Mouse (Mus musculus) embryonic facial prominence, embryonic 13.5 days (tissue): Measurements from ENCODE around the gene Pbx1. TPM values are rescaled to one million over a fixed set of nuclear protein-coding genes. Genes with fewer than 3 reads are reported as not detected.

ENCODE experiments used
- ATAC-seq: fragments of 200-750 bp; cut with Nextera tagmentation; 2 replicates; pipeline ENCODE4 v1.8.0; 2017; ENCODE audit warnings: low read depth; ENCODE audit not compliant: insufficient number of reproducible peaks, insufficient read depth, low FRiP score, low TSS enrichment
- H3K27ac ChIP-seq: fragments of 300-500 bp; sonication (generic); 2 replicates; pipeline ENCODE4 v1.5.1; 2015; ENCODE audit warnings: moderate library complexity, mild to moderate bottlenecking, inconsistent platforms
- H3K27me3 ChIP-seq: fragments of 300-500 bp; sonication (generic); 2 replicates; pipeline ENCODE4 v1.6.1; 2015; ENCODE audit warnings: mild to moderate bottlenecking, inconsistent platforms
- H3K36me3 ChIP-seq: fragments of 300-500 bp; sonication (generic); 2 replicates; pipeline ENCODE4 v1.6.1; 2015; ENCODE audit warnings: mild to moderate bottlenecking, inconsistent platforms
- H3K4me1 ChIP-seq: fragments of 300-500 bp; sonication (generic); 2 replicates; pipeline ENCODE4 v1.6.1; 2015; ENCODE audit warnings: inconsistent platforms
- H3K4me2 ChIP-seq: fragments of 300-500 bp; sonication (generic); 2 replicates; pipeline ENCODE4 v1.6.1; 2015; ENCODE audit warnings: moderate library complexity, mild to moderate bottlenecking, inconsistent platforms
- H3K4me3 ChIP-seq: fragments of 300-500 bp; sonication (generic); 2 replicates; pipeline ENCODE4 v1.5.1; 2015; ENCODE audit warnings: mild to moderate bottlenecking, inconsistent platforms
- H3K9ac ChIP-seq: fragments of 300-500 bp; sonication (generic); 2 replicates; pipeline ENCODE4 v1.6.1; 2015; ENCODE audit warnings: mild to moderate bottlenecking, inconsistent platforms
- H3K9me3 ChIP-seq: fragments of 300-500 bp; sonication (generic); 2 replicates; pipeline ENCODE4 v1.6.1; 2016; ENCODE audit warnings: inconsistent platforms
- WGBS: fragments of 180-500 bp; shearing (Covaris S2); methylation state at CpG from one replicate; pipeline ENCODE4 v1.1.7; 2015; ENCODE audit warnings: mixed read lengths; 5-methylcytosine and 5-hydroxymethylcytosine counted together
- polyA plus RNA-seq: library from polyadenylated mRNA; unstranded; fragments of >200 nt; fragmentation: Nextera tagmentation; extraction: Ambion mirVana; gene quantifications from 2 replicates; pipeline ENCODE4 v1.2.1, GENCODE M21; 2015

Pbx1 gene
- polyA plus RNA-seq, 1 experiment from 2014 or later, result 47.7 TPM

DNA sequence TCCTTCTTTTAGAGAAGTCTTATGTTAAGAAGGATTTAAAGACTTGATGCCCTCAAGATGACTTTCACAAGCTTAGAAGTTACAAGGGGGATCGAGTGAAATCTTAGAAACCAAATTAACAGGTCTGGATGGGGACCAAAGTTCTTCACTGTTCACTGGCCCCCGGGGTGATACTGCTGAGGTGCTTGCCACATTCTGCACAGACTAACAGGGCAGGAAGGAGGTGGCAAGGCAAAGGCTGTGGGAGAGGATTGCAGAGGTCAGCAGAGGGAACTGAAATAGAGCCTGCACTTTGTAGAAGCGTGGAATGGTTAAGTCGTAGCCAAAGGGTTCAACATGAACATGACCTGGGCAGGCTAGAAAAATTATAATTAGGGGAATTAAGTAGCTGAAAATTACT, 256.5 kb downstream of the Pbx1 start:
- Histone ChIP-seq H3K9ac (no peak overlapping the region), H3K4me1 (no peaks in the 10 kb centered on the region), H3K4me3 (no peak overlapping the region), H3K27ac (no peak overlapping the region), H3K9me3 (no peaks in the 10 kb centered on the region), H3K36me3 (peaks cover 29% of the 10 kb centered on the region), H3K27me3 (no peaks in the 10 kb centered on the region), H3K4me2 (no peak overlapping the region)
- 80% methylated on average over 4 of the region's 4 CpGs for WGBS
- no peak for ATAC-seq

DNA sequence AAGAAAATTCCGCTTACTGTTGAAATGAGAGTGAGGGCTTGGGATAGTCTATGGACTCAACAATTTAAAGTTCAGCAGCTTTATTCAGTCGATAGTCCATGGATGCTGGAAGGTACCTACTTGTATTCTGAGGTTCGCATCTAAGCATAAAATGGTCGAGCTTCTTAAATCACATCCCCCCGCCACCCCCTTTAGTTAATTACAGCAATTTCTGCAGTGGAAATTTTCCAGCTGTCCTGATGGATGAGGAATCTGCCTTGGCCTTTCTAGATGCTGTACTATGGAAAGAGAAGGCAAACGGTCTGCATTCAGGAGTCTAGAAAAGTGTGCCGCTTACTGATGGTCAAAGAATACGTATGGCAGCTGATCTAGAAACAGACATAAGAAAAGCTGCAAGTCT, 262.3 kb downstream of the Pbx1 start:
- Histone ChIP-seq H3K4me3 (no peak overlapping the region), H3K27me3 (no peaks in the 10 kb centered on the region), H3K4me2 (no peak overlapping the region), H3K9ac (no peak overlapping the region), H3K9me3 (no peaks in the 10 kb centered on the region), H3K4me1 (peaks cover 13% of the 10 kb centered on the region), H3K27ac (no peak overlapping the region), H3K36me3 (peaks cover 7% of the 10 kb centered on the region; the same call in 1 of the 2 replicates)
- ATAC-seq, result no peak
- WGBS, result 73% methylated on average over 8 of the region's 8 CpGs

DNA sequence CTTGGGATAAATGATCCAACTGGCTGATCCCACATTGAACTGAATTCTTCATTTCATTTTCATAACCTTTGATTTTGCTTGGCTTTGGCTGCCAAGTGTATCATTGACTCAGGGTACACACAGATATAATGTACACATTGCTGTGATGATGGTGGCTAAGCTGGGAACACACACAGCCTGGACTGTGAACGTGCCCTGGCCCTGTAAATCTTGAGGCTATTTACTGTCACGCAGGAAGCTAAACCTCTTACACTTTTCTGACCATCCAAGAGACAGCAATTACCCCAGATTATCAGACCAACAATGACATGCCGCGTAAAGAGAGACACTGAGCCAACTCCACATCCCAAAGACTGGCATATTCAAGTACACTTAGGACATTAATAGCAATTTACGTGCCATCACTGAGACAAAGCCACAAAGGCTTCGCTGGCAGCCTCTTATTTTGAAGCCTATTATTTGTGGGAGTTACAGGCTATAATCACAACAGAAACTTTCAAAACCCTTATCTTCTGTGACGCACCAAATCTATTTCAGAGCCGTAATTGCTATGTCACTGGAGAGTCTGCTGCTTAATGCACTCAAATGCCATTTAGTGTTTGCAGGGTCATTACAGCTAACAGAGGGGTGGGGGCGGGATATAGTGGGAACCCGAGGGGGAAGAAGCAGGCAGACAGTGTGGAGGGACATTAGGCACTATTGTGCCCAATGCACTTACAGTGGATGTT, 262.9 kb downstream of the Pbx1 start:
- H3K27me3 ChIP-seq, result no peaks in the 10 kb centered on the region
- WGBS, result 69% methylated on average over 10 of the region's 10 CpGs
- no peaks in the 10 kb centered on the region for H3K9me3 ChIP-seq
- peaks cover 7% of the 10 kb centered on the region; the same call in 1 of the 2 replicates for H3K36me3 ChIP-seq
- no peak for ATAC-seq
- no peak overlapping the region for H3K4me3 ChIP-seq
- H3K4me1 ChIP-seq, result peaks cover 18% of the 10 kb centered on the region
- H3K9ac ChIP-seq, result no peak overlapping the region
- H3K27ac ChIP-seq, result no peak overlapping the region
- H3K4me2 ChIP-seq, result no peak overlapping the region

DNA sequence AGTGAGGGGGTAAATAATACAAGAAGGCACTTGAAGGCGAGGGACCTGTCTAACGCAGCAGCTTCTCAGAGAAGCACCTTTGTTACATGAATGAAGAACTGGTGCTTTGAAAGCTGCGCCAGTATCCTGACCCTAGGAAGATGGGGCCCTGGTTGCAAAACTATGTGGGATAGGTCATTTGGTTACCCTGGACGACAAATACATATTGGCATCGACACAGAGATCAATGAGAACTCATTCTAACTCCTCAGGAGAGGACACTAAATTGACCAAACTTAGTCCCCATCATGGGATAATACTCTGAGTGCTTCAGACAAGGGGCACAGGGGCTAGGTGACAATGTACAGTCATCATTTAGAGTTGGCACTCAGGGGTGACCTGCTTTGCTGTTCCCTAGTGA, 264.3 kb downstream of the Pbx1 start:
- WGBS, result 90% methylated on average over 5 of the region's 5 CpGs
- H3K27ac ChIP-seq, result no peak overlapping the region
- no peaks in the 10 kb centered on the region for H3K27me3 ChIP-seq
- peaks cover 23% of the 10 kb centered on the region for H3K4me1 ChIP-seq
- H3K36me3 ChIP-seq, result no peaks in the 10 kb centered on the region
- H3K4me3 ChIP-seq, result no peak overlapping the region
- ATAC-seq, result no peak
- H3K4me2 ChIP-seq, result no peak overlapping the region
- no peaks in the 10 kb centered on the region for H3K9me3 ChIP-seq
- H3K9ac ChIP-seq, result no peak overlapping the region

DNA sequence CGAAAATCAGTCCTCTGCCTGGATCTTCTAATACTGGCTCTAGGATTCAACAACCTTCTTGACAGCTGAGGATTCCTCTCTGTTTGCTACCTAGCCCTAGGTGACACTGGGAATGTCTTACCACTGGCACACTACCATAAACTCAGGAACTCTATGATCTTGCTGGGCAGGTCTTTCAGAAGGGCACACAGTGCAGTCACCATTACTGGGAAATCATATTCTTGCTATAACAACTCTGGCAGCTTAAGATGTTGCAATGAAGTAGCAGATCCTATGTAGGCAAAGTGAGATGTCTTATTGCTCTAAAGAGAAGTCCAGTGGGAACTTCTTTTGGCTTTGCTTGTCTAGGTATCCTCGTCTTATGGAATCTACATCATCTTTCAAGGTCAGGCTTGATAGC, 265.2 kb downstream of the Pbx1 start:
- no peak overlapping the region for H3K4me2 ChIP-seq
- WGBS, result 91% methylated on average over 2 of the region's 2 CpGs
- H3K4me1 ChIP-seq, result peaks cover 23% of the 10 kb centered on the region
- no peaks in the 10 kb centered on the region for H3K9me3 ChIP-seq
- no peak overlapping the region for H3K9ac ChIP-seq
- H3K36me3 ChIP-seq, result no peaks in the 10 kb centered on the region
- H3K4me3 ChIP-seq, result no peak overlapping the region
- no peak for ATAC-seq
- no peak overlapping the region for H3K27ac ChIP-seq
- H3K27me3 ChIP-seq, result no peaks in the 10 kb centered on the region

DNA sequence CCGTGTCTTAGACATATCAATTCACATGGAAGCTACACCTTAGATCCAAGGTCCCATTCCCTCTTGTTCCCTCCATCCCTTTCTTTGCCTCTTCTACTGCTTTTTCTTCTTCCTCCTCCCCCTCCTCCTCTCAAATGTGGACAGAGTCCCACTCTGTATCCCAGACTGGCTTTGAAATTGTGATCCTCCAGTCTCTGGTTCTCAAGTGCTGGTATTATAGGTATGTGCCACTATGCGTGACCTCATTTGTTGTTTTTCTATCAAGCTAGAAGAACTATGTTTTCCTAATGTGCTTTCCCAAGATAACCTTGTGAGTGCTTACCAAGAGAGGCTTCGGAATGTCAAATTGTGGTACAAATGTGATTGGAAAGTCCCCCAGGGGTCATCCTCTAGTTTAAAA, 267.1 kb downstream of the Pbx1 start:
- WGBS, result 59% methylated on average over 3 of the region's 3 CpGs
- no peaks in the 10 kb centered on the region for H3K9me3 ChIP-seq
- no peak overlapping the region for H3K4me2 ChIP-seq
- ATAC-seq, result no peak
- peaks cover 4% of the 10 kb centered on the region; the same call in 1 of the 2 replicates for H3K36me3 ChIP-seq
- H3K9ac ChIP-seq, result no peak overlapping the region
- no peaks in the 10 kb centered on the region for H3K27me3 ChIP-seq
- H3K4me3 ChIP-seq, result no peak overlapping the region
- peaks cover 22% of the 10 kb centered on the region for H3K4me1 ChIP-seq
- H3K27ac ChIP-seq, result no peak overlapping the region

DNA sequence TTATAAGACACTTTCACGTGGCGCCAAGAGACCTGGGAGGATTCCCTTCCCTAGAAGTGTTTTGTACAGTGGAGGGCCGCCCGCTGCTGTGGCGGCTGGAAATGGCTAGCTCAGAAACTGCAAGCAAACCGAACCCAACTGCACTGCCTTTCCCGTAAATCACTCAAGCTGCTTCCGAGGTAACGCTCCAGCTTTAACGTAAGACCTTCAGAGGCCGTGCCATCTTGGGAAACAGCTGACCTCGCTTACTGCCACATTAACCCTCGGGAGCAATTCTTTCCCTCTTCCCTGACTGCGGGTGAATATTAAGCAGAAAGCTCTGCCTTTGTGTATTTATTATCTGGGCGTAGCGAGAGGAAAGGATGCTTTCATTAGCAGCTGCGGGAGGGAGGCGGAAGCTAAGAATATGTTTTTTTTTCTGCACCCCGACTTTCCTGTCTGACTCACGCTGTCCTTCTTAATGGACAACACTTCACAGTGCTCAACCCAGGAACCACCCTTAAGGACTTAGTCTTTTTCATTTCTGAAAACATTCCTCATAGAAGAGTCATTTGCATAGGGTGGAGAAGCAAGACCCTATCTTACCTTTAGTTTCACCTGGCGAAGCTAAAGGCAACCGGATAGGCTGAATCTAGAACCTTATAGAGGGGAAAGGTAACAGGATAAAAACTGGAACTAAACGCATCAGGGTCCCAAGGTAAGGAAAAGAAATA, 268.4 kb downstream of the Pbx1 start:
- no peak for ATAC-seq
- 0 out of 2 replicates have a peak overlapping the region, but pooled peaks have one; percentile 2 for H3K4me2 ChIP-seq
- H3K36me3 ChIP-seq, result peaks cover 9% of the 10 kb centered on the region
- H3K27ac ChIP-seq, result no peak overlapping the region
- H3K27me3 ChIP-seq, result no peaks in the 10 kb centered on the region
- no peak overlapping the region for H3K9ac ChIP-seq
- H3K4me1 ChIP-seq, result peaks cover 20% of the 10 kb centered on the region
- no peak overlapping the region for H3K4me3 ChIP-seq
- WGBS, result 70% methylated on average over 23 of the region's 23 CpGs
- no peaks in the 10 kb centered on the region for H3K9me3 ChIP-seq

DNA sequence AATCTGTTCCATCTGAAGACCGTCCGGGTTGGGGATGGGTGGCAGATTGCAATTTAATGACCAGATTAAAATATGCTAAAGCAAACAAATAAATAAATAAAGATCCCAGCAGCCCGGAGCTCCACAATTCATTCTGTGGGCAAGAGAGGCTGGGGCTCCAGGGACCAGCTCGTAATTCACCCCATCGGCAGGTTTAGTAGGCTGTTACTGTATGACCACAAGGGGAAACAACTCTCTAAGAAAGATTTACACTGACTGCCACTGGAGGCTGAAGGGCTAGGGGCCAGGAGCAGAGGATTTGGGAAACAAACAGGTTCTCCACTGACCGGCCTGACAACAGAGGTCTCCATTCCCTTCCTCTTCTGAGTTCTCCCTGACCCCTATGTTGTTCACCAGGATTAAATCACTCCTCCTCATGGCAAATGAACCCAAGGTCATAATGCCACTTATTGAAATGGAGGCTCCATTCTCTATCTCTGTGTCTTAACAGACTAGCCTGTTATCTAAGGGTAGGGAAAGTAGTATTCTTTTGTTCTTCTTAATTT, 292.9 kb downstream of the Pbx1 start:
- ATAC-seq, result no peak
- H3K4me3 ChIP-seq, result no peak overlapping the region
- WGBS, result 85% methylated on average over 6 of the region's 6 CpGs
- no peaks in the 10 kb centered on the region for H3K9me3 ChIP-seq
- no peaks in the 10 kb centered on the region for H3K27me3 ChIP-seq
- H3K9ac ChIP-seq, result no peak overlapping the region
- H3K27ac ChIP-seq, result no peak overlapping the region
- H3K4me1 ChIP-seq, result no peaks in the 10 kb centered on the region
- no peak overlapping the region for H3K4me2 ChIP-seq
- no peaks in the 10 kb centered on the region for H3K36me3 ChIP-seq

DNA sequence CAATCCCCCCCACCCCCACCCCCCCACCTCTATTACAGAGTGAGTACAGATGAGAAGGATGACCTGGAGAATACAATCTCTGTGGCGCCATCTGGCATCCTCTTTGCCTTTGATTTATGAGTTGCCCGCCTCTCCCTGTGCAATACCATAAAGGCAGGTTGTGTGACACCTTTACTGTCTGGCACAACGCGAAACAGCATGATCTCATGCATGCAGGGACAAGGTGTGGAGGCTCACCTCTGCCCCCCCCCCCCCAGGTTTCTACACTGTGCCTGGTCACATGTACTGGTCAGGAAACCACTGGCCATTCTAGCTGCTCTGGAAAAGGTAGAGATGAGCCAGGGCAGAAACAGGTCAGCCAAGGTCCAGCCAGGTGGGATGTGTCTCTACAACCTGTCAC, 293.4 kb downstream of the Pbx1 start:
- Histone ChIP-seq H3K27me3 (no peaks in the 10 kb centered on the region), H3K4me1 (no peaks in the 10 kb centered on the region), H3K36me3 (no peaks in the 10 kb centered on the region), H3K4me2 (no peak overlapping the region), H3K4me3 (no peak overlapping the region), H3K9ac (no peak overlapping the region), H3K27ac (no peak overlapping the region), H3K9me3 (no peaks in the 10 kb centered on the region)
- no peak for ATAC-seq
- WGBS, result 78% methylated on average over 4 of the region's 4 CpGs

DNA sequence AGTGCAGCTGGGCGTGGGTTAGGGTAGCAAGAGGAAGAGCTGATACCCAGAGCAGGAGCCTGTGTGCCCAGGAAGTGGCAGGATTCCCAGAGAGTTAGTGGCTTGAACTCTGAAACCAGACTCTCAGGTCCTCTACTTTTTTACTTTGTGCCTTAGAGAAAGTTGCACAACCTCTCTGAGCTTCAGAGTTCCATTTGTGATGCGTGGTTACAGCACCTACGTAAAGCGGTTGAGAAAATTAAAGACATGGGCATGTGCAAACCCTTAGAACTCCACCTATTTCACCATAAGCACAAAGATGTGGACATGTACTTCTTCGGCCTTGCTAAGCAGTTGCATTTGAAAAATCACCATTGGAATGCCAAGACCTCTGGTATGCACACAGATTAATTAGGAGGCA, 294.2 kb downstream of the Pbx1 start:
- WGBS, result 90% methylated on average over 5 of the region's 5 CpGs
- no peaks in the 10 kb centered on the region for H3K4me1 ChIP-seq
- H3K9me3 ChIP-seq, result no peaks in the 10 kb centered on the region
- H3K4me3 ChIP-seq, result no peak overlapping the region
- H3K9ac ChIP-seq, result no peak overlapping the region
- H3K27ac ChIP-seq, result no peak overlapping the region
- H3K4me2 ChIP-seq, result no peak overlapping the region
- no peaks in the 10 kb centered on the region for H3K27me3 ChIP-seq
- no peaks in the 10 kb centered on the region for H3K36me3 ChIP-seq
- no peak for ATAC-seq

DNA sequence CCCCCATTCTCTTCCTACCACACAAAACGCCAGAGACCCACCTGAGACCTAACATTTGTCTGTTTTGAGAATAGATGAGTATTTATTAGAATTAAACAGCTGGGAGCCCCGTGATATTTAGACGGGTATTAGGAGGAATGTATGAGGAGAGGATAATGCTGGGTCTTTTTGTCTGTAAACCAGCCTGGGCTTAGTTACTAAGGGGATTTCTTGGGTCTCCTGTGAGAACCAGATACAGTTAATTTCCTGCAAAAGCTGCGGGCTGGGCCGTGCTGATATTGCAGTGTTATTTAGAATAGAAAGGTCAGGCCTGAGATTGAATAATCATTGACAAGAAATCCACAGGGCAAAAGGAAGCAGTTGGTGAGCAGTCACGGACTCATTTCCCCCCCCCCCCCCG, 296.5 kb downstream of the Pbx1 start:
- Histone ChIP-seq H3K36me3 (no peaks in the 10 kb centered on the region), H3K27me3 (no peaks in the 10 kb centered on the region), H3K27ac (no peak overlapping the region), H3K4me1 (no peaks in the 10 kb centered on the region), H3K4me2 (no peak overlapping the region), H3K9ac (no peak overlapping the region), H3K9me3 (no peaks in the 10 kb centered on the region), H3K4me3 (no peak overlapping the region)
- 71% methylated on average over 7 of the region's 7 CpGs for WGBS
- ATAC-seq, result no peak

DNA sequence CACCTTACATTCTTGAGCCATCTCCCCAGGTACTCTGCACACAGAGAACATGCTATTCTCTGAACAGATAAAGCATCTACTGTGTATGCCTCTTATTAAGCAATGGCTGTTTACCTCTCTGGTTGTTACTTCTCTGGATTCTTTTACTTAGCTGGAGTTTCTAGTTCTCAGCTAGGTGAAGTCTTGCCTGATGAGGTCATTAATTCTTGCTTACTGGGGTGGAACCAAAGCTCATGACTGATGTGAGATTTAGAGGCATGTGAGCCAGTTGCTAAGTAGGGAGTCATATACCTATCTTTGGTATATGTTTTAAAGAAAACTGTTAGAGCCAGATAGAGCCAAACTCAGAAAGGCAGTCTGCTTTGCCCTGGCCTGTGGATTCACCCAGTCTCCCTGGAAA, 298.4 kb downstream of the Pbx1 start:
- no peaks in the 10 kb centered on the region for H3K36me3 ChIP-seq
- no peak overlapping the region for H3K4me3 ChIP-seq
- H3K4me1 ChIP-seq, result no peaks in the 10 kb centered on the region
- ATAC-seq, result no peak
- no peaks in the 10 kb centered on the region for H3K9me3 ChIP-seq
- no peak overlapping the region for H3K27ac ChIP-seq
- H3K4me2 ChIP-seq, result no peak overlapping the region
- no peak overlapping the region for H3K9ac ChIP-seq
- H3K27me3 ChIP-seq, result no peaks in the 10 kb centered on the region
